Comparison of ENCODE assay signal across 11 mouse cellular contexts in genomic region chr13:39631506-39632132, GRCm38 (mm10).
DNase-seq lines count a peak whose midpoint lies in the region; ATAC-seq lines count a peak whose summit lies in the region.
"Had no signal": no experiment of that assay in that cellular context is flagged by ENCODE, and none has a peak within 500 bp of the region (broad histone marks: within the 10 kb centered on the region; RNA-seq: fewer than 3 reads in every experiment).

No protein-coding gene starts in this region.

- 83% methylated on average over 8 of the region's 8 CpGs for WGBS in forebrain, embryonic 12.5 days
- 86% methylated on average over 8 of the region's 8 CpGs for WGBS in kidney, embryonic 15.5 days

- no peak overlapping the region for H3K4me3 ChIP-seq in forebrain, embryonic 12.5 days (replicated peaks)
- no peak overlapping the region for H3K4me3 ChIP-seq in kidney, embryonic 15.5 days (replicated peaks)
- H3K4me3 ChIP-seq: limb, embryonic 15.5 days; stomach, embryonic 15.5 days had no signal

- DNase-seq in left cerebral cortex, adult 18-20 months (ENCODE audit: low spot score in 2 of 2): peak; percentile 7 to 41
- DNase-seq in left cerebral cortex, adult 11 months (ENCODE audit: low spot score): no peak
- DNase-seq in cerebellum, adult 9-11 months: peak; percentile 65
- DNase-seq in left cerebral cortex, postnatal 4 days: peak; percentile 32
- peak; percentile 21 to 46 for DNase-seq in right cerebral cortex, postnatal 10 days (ENCODE audit: low spot score in 2 of 2)
- DNase-seq: kidney, postnatal 4 days had no signal

- no peak overlapping the region for H3K9ac ChIP-seq in forebrain, embryonic 12.5 days
- H3K9ac ChIP-seq in kidney, embryonic 15.5 days: no peak overlapping the region
- H3K9ac ChIP-seq: limb, embryonic 15.5 days; stomach, embryonic 15.5 days had no signal

- no peak overlapping the region for H3K4me2 ChIP-seq in forebrain, embryonic 12.5 days
- no peak overlapping the region for H3K4me2 ChIP-seq in kidney, embryonic 15.5 days
- H3K4me2 ChIP-seq: limb, embryonic 15.5 days; stomach, embryonic 15.5 days had no signal

- no peaks in the 10 kb centered on the region for H3K27me3 ChIP-seq in forebrain, embryonic 12.5 days
- H3K27me3 ChIP-seq in kidney, embryonic 15.5 days: no peaks in the 10 kb centered on the region
- H3K27me3 ChIP-seq: limb, embryonic 15.5 days; stomach, embryonic 15.5 days had no signal

- H3K9me3 ChIP-seq in forebrain, embryonic 12.5 days: no peaks in the 10 kb centered on the region
- no peaks in the 10 kb centered on the region for H3K9me3 ChIP-seq in kidney, embryonic 15.5 days (replicated peaks)
- H3K9me3 ChIP-seq: limb, embryonic 15.5 days; stomach, embryonic 15.5 days had no signal

- H3K36me3 ChIP-seq in forebrain, embryonic 12.5 days (replicated peaks): no peaks in the 10 kb centered on the region
- H3K36me3 ChIP-seq in kidney, embryonic 15.5 days: no peaks in the 10 kb centered on the region
- H3K36me3 ChIP-seq: limb, embryonic 15.5 days; stomach, embryonic 15.5 days had no signal

- H3K4me1 ChIP-seq in forebrain, embryonic 12.5 days: no peaks in the 10 kb centered on the region
- no peaks in the 10 kb centered on the region for H3K4me1 ChIP-seq in kidney, embryonic 15.5 days
- H3K4me1 ChIP-seq: limb, embryonic 15.5 days; stomach, embryonic 15.5 days had no signal

- no peak overlapping the region for H3K27ac ChIP-seq in forebrain, embryonic 12.5 days
- H3K27ac ChIP-seq in kidney, embryonic 15.5 days: no peak overlapping the region
- H3K27ac ChIP-seq: limb, embryonic 15.5 days; stomach, embryonic 15.5 days had no signal

- intact Hi-C loops in left cerebral cortex, postnatal 4 days (cut with DNase I): no loop called here

- ATAC-seq in forebrain, embryonic 12.5 days (ENCODE audit: low FRiP score): no peak
- no peak for ATAC-seq in CD4-positive, CD25-positive, alpha-beta regulatory T cell, adult 4 months
- no peak for ATAC-seq in kidney, embryonic 15.5 days (replicated peaks; ENCODE audit: low FRiP score)
